In genomic region chr5:112382042-112382441, GRCm38 (mm10) we compare ENCODE assay signal across 16 mouse cellular contexts. TPM values are rescaled to one million over a fixed set of nuclear protein-coding genes. Genes with fewer than 3 reads are reported as not detected.
DNase-seq lines count a peak whose midpoint lies in the region; ATAC-seq lines count a peak whose summit lies in the region.
"Had no signal": no experiment of that assay in that cellular context is flagged by ENCODE, and none has a peak within 500 bp of the region (broad histone marks: within the 10 kb centered on the region; RNA-seq: fewer than 3 reads in every experiment).

No protein-coding gene starts in this region.

- ATAC-seq in neural tube, embryonic 13.5 days (ENCODE audit: low read depth), result no peak
- peak; percentile 14; the same call in 1 of the 2 replicates for ATAC-seq in forebrain, embryonic 16.5 days
- peak; percentile 28; the same call in 1 of the 2 replicates for ATAC-seq in midbrain, embryonic 13.5 days
- ATAC-seq: activated CD4-positive, CD25-positive, alpha-beta regulatory T cell, adult 4 months; CD4-positive, CD25-positive, alpha-beta regulatory T cell, adult 4 months had no signal

- WGBS in neural tube, embryonic 13.5 days, result 55% methylated on average over 5 of the region's 9 CpGs
- WGBS in forebrain, embryonic 16.5 days, result 59% methylated on average over 9 of the region's 9 CpGs
- WGBS in midbrain, embryonic 13.5 days, result 61% methylated on average over 8 of the region's 9 CpGs

- no peak overlapping the region for H3K4me3 ChIP-seq in neural tube, embryonic 13.5 days
- no peak overlapping the region for H3K4me3 ChIP-seq in forebrain, embryonic 16.5 days (replicated peaks; ENCODE audit: low read length)
- H3K4me3 ChIP-seq in midbrain, embryonic 13.5 days (replicated peaks), result no peak overlapping the region
- H3K4me3 ChIP-seq: heart, embryonic 15.5 days; limb, embryonic 13.5 days had no signal

- no peaks in the 10 kb centered on the region for H3K27me3 ChIP-seq in neural tube, embryonic 13.5 days
- H3K27me3 ChIP-seq in forebrain, embryonic 16.5 days (replicated peaks; ENCODE audit: control insufficient read depth, insufficient read depth, low read length), result no peaks in the 10 kb centered on the region
- H3K27me3 ChIP-seq in midbrain, embryonic 13.5 days, result no peaks in the 10 kb centered on the region
- H3K27me3 ChIP-seq: heart, embryonic 15.5 days; limb, embryonic 13.5 days had no signal

- H3K27ac ChIP-seq in neural tube, embryonic 13.5 days (replicated peaks), result peak overlapping the region; percentile 53
- no peak overlapping the region for H3K27ac ChIP-seq in forebrain, embryonic 16.5 days (ENCODE audit: low read length)
- H3K27ac ChIP-seq in midbrain, embryonic 13.5 days, result peak overlapping the region; percentile 74
- H3K27ac ChIP-seq: heart, embryonic 15.5 days had no signal

- no peak overlapping the region for H3K4me2 ChIP-seq in neural tube, embryonic 13.5 days
- no peak overlapping the region for H3K4me2 ChIP-seq in forebrain, embryonic 16.5 days (ENCODE audit: low read length)
- no peak overlapping the region for H3K4me2 ChIP-seq in midbrain, embryonic 13.5 days (replicated peaks)
- H3K4me2 ChIP-seq: heart, embryonic 15.5 days; limb, embryonic 13.5 days had no signal

- H3K9ac ChIP-seq in neural tube, embryonic 13.5 days, result 0 out of 2 replicates have a peak overlapping the region, but pooled peaks have one; percentile 23
- H3K9ac ChIP-seq in forebrain, embryonic 16.5 days (replicated peaks; ENCODE audit: low read depth, low read length), result no peak overlapping the region
- H3K9ac ChIP-seq in midbrain, embryonic 13.5 days (replicated peaks), result 0 out of 2 replicates have a peak overlapping the region, but pooled peaks have one; percentile 40
- H3K9ac ChIP-seq: heart, embryonic 15.5 days; limb, embryonic 13.5 days had no signal

- H3K36me3 ChIP-seq in neural tube, embryonic 13.5 days, result peaks cover 67% of the 10 kb centered on the region
- H3K36me3 ChIP-seq in forebrain, embryonic 16.5 days (ENCODE audit: control insufficient read depth, insufficient read depth), result peaks cover 15% of the 10 kb centered on the region
- peaks cover 67% of the 10 kb centered on the region for H3K36me3 ChIP-seq in midbrain, embryonic 13.5 days

- H3K4me1 ChIP-seq in neural tube, embryonic 13.5 days (replicated peaks), result 0 out of 2 replicates have a peak, but pooled peaks cover 10% of the 10 kb centered on the region
- H3K4me1 ChIP-seq in forebrain, embryonic 16.5 days (replicated peaks; ENCODE audit: control insufficient read depth, insufficient read depth, low read length), result peaks cover 12% of the 10 kb centered on the region
- peaks cover 19% of the 10 kb centered on the region for H3K4me1 ChIP-seq in midbrain, embryonic 13.5 days (replicated peaks)
- H3K4me1 ChIP-seq: heart, embryonic 15.5 days had no signal

- H3K9me3 ChIP-seq in neural tube, embryonic 13.5 days, result no peaks in the 10 kb centered on the region
- H3K9me3 ChIP-seq in forebrain, embryonic 16.5 days (ENCODE audit: control insufficient read depth, low read length), result no peaks in the 10 kb centered on the region
- no peaks in the 10 kb centered on the region for H3K9me3 ChIP-seq in midbrain, embryonic 13.5 days
- H3K9me3 ChIP-seq: heart, embryonic 15.5 days; limb, embryonic 13.5 days had no signal

- DNase-seq in neural tube, embryonic 10.5 days (ENCODE audit: extremely low spot score, low spot score), result no peak
- DNase-seq in testis, postnatal 14 days (ENCODE audit: low spot score), result peak; percentile 66
- no peak for DNase-seq in ovary, postnatal 14 days (ENCODE audit: low spot score)
- DNase-seq in thymus, adult 18-20 months, result no peak
- no peak for DNase-seq in left cerebral cortex, adult 9 months (ENCODE audit: low spot score in 2 of 2)
- DNase-seq: cerebellum, postnatal 14 days; kidney, postnatal 36 days; lung, adult 18-20 months had no signal

RNA-seq across cellular contexts. Expression of gene Asphd2, which starts 12.6 kb away (rescaled TPM):
- 52.4 and 69.6 TPM in 2 replicates for polyA plus RNA-seq in neural tube, embryonic 13.5 days (2015; fragmentation: Nextera tagmentation; extraction: Ambion mirVana)
- polyA plus RNA-seq in forebrain, embryonic 16.5 days (2015; fragmentation: Nextera tagmentation; extraction: Ambion mirVana), result 41.1 and 43.8 TPM in 2 replicates
- polyA plus RNA-seq in midbrain, embryonic 13.5 days (2015; fragmentation: Nextera tagmentation; extraction: Ambion mirVana), result 37.8 and 47.6 TPM in 2 replicates
- polyA plus RNA-seq: activated CD4-positive, CD25-positive, alpha-beta regulatory T cell, adult 4 months; CD4-positive, CD25-positive, alpha-beta regulatory T cell, adult 4 months had no signal

RNA-seq across cellular contexts. Expression of gene Gm6583, which starts 26.2 kb away (rescaled TPM):
- polyA plus RNA-seq in neural tube, embryonic 13.5 days (2015; fragmentation: Nextera tagmentation; extraction: Ambion mirVana), result 0.08 and 0.26 TPM in 2 replicates
- 0.09 and 0.17 TPM in 2 replicates for polyA plus RNA-seq in forebrain, embryonic 16.5 days (2015; fragmentation: Nextera tagmentation; extraction: Ambion mirVana)
- 0.14 and 0.17 TPM in 2 replicates for polyA plus RNA-seq in midbrain, embryonic 13.5 days (2015; fragmentation: Nextera tagmentation; extraction: Ambion mirVana)
- polyA plus RNA-seq: activated CD4-positive, CD25-positive, alpha-beta regulatory T cell, adult 4 months; urinary bladder, adult 2 months had no signal

RNA-seq across cellular contexts. Expression of gene Hps4, which starts 39.2 kb away (rescaled TPM):
- polyA plus RNA-seq in neural tube, embryonic 13.5 days (2015; fragmentation: Nextera tagmentation; extraction: Ambion mirVana), result 37.6 and 37.8 TPM in 2 replicates
- 30.1 and 37.6 TPM in 2 replicates for polyA plus RNA-seq in forebrain, embryonic 16.5 days (2015; fragmentation: Nextera tagmentation; extraction: Ambion mirVana)
- 42.6 and 43.5 TPM in 2 replicates for polyA plus RNA-seq in midbrain, embryonic 13.5 days (2015; fragmentation: Nextera tagmentation; extraction: Ambion mirVana)

RNA-seq across cellular contexts. Expression of gene Srrd, which starts 39.2 kb away (rescaled TPM):
- 53.9 and 54.4 TPM in 2 replicates for polyA plus RNA-seq in neural tube, embryonic 13.5 days (2015; fragmentation: Nextera tagmentation; extraction: Ambion mirVana)
- polyA plus RNA-seq in forebrain, embryonic 16.5 days (2015; fragmentation: Nextera tagmentation; extraction: Ambion mirVana), result 52.6 and 62.5 TPM in 2 replicates
- 50.6 and 53.8 TPM in 2 replicates for polyA plus RNA-seq in midbrain, embryonic 13.5 days (2015; fragmentation: Nextera tagmentation; extraction: Ambion mirVana)

RNA-seq across cellular contexts. Expression of gene Tfip11, which starts 55.9 kb away (rescaled TPM):
- 29.7 and 34.2 TPM in 2 replicates for polyA plus RNA-seq in neural tube, embryonic 13.5 days (2015; fragmentation: Nextera tagmentation; extraction: Ambion mirVana)
- 34.7 and 36.7 TPM in 2 replicates for polyA plus RNA-seq in forebrain, embryonic 16.5 days (2015; fragmentation: Nextera tagmentation; extraction: Ambion mirVana)
- polyA plus RNA-seq in midbrain, embryonic 13.5 days (2015; fragmentation: Nextera tagmentation; extraction: Ambion mirVana), result 35.9 and 36.3 TPM in 2 replicates
